Mouse (Mus musculus): ENCODE data around the gene Cenpx.
"Not testable (repeated sequence)": the region's sequence is repeated elsewhere in the genome, so short reads cannot be mapped to it uniquely, and the experiment has no call there.

Gene Cenpx

GRCm38 (mm10) chr11:120703696-120704454, 9.7 kb downstream of the Cenpx start:
- in situ Hi-C loops (cut with MseI, MboI), result no loop called here

DNA sequence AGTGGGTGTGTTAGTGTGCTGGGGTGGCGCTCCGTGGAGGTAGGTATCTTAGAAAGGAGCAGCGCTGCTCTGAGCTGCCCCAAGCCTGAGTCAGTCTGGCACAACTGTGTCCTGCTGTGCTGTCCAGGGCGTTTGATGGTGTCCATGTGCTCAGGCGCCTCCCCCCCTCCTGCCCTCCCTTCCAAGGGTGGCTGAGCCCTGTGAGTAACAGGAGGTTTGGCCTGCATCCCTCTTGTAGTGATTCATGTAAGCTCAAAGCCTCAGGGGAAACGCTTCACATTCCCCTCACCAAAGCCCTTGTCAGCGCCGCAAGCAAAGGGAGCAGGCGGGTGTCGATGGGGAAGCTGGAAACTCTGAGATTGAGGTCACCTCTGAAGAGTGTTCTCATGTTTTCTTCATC, 15.8 kb downstream of the Cenpx start:
- in situ Hi-C loops (cut with MseI, MboI), result no loop called here

GRCm38 (mm10) chr11:120696568-120696967, 17.0 kb downstream of the Cenpx start:
- in situ Hi-C loops (cut with MseI, MboI), result no loop called here

- in situ Hi-C loops (cut with MseI, MboI), result no loop called here
Measured at GRCm38 (mm10) chr11:120695641-120696040, 17.9 kb downstream of the Cenpx start.

DNA sequence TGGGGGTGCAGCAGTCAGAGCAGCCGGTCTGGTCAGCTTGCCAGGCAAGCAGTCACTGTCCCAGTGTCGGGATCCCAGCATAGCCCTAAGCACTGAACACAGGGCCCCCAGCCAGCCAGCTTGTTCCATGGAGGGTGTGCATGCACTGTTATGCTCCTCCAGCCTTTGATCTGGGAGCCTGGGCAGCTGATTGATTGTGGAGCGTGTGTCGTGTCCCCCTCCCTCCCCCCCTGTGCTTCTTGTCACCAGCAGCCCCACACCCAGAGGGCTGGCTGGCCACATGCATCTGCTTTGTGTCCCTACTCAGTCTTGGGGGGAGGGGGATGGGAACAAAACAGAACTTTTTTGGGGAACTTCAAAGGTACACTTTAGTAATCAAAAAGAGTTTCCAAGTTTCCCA, 18.4 kb downstream of the Cenpx start:
- in situ Hi-C loops (cut with MseI, MboI), result no loop called here

- in situ Hi-C loops (cut with MseI, MboI), result no loop called here
Measured at GRCm38 (mm10) chr11:120693461-120693860, 20.1 kb downstream of the Cenpx start.

GRCm38 (mm10) chr11:120692471-120693011, 21.0 kb downstream of the Cenpx start:
- in situ Hi-C loops (cut with MseI, MboI), result no loop called here

GRCm38 (mm10) chr11:120689365-120689764, 24.2 kb downstream of the Cenpx start:
- in situ Hi-C loops (cut with MseI, MboI), result no loop called here

- in situ Hi-C loops (cut with MseI, MboI), result no loop called here
Measured at GRCm38 (mm10) chr11:120686650-120687272, 26.8 kb downstream of the Cenpx start.

GRCm38 (mm10) chr11:120684660-120685059, 28.9 kb downstream of the Cenpx start:
- in situ Hi-C loops (cut with MseI, MboI), result no loop called here

GRCm38 (mm10) chr11:120684086-120684485, 29.5 kb downstream of the Cenpx start:
- in situ Hi-C loops (cut with MseI, MboI), result no loop called here

GRCm38 (mm10) chr11:120683536-120683935, 30.0 kb downstream of the Cenpx start:
- in situ Hi-C loops (cut with MseI, MboI), result no loop called here

- in situ Hi-C loops (cut with MseI, MboI), result no loop called here
Measured at GRCm38 (mm10) chr11:120682683-120683082, 30.9 kb downstream of the Cenpx start.

- in situ Hi-C loops (cut with MseI, MboI), result no loop called here
Measured at GRCm38 (mm10) chr11:120679909-120680308, 33.6 kb downstream of the Cenpx start.

GRCm38 (mm10) chr11:120676951-120677350, 36.6 kb downstream of the Cenpx start:
- in situ Hi-C loops (cut with MseI, MboI), result no loop called here

DNA sequence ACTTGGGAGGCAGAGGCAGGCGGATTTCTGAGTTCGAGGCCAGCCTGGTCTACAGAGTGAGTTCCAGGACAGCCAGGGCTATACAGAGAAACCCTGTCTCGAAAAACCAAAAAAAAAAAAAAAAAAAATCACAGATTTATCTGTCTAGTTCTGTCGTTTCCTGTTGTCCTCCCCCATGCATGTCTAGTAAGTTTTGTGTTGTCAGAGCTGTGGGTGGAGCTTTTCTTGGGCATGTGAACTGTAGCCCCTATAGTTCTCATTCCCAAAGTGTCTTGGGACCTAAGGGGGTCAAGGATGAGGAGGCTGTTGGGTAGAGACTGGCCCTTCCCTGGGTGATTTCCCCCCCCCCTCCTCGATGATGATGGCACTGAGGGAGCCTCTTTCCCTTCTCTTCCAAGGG, 37.7 kb downstream of the Cenpx start:
- in situ Hi-C loops (cut with MseI, MboI), result not testable (repeated sequence)

DNA sequence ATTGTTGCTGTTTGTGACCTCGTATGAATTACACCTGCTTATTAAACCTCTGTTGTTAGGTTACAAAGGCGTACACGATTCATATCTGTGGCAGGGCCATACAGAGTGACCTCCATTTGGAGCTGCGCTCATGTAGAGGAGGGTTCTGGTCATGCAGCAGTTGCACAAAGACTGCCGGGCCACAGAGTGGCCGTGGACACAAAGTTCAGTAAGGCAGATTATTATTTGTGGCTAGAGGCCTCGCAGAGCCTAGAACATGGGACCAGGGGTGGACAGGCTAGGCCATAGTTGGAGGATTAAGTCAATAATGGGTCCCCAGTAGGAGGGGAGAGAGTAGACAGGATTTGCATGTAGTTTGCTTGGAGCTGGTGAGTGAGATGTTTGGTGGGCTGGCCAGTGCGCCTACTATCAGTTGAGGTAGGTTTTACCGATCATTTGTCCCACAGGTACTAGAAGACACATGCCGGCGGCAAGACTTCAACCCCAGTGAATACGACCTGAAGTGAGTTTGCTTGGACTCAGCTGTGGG, 39.9 kb downstream of the Cenpx start:
- in situ Hi-C loops (cut with MseI, MboI), result no loop called here

DNA sequence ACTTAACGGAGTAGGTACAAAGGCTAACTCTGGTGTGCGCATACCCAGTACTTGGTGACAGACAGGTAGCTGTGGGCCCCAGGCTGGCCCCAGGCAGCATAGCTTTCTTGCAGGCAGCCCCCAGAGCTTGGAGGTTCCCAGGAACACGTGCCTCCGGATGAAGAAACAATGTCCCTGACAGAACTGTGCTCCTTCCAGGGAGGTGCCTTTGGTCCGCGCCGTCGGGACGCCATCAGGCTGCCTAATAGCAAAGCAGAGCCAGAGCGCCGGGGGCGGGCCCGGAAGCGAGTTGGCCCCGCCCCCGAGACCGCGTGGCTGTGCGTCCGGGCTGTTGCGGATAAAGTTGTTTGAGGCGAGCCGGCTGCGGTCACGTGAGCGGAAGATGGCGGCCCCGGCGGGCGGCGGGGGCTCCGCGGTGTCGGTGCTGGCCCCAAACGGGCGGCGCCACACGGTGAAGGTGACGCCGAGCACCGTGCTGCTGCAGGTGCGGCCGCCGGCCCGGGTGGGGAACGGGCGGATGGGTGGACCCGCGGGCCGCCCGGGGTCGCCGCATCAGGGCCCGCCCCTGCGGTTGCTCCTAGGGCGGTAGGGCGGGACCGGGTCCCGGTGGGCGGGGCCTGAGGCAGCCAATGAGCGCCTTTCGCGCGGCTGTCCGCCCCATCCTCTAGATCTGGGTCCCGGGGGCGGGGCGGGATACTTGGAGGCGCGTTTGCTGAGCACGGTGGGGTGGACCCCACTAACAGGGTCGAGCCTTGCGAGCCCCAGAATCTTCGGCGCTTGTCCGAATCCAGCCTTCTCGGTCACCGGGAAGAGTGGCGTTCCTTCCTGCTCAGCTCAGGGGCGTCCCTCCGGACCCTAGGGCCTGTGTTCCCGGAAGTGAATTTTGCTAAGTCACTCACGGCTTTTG, 40.6 kb downstream of the Cenpx start, which contains the start of gene Aspscr1:
Gene Aspscr1 (plus strand): TSS at position 287 of the 907 bp plus-strand sequence.
- in situ Hi-C loops (cut with MseI, MboI), result no loop called here

DNA sequence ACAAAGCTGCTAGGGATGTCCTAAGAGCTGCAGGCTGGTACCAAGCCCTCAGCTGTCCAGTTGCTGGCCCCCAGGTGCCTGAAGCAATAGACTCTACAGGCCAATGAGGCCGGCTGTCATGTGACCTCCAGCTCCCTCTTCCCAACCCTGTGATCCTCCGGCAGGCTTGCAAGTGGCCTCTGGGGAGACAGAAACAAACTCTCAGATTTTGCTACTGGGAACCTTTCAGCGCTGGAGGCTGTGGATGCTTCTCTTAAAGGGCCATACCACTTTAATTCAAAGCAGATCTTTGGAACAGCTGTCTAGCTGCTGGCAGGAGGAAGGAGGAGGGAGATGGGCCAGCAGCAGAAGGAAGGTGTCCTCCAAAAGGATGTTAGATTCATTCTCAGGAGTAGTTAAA, 46.9 kb downstream of the Cenpx start:
- in situ Hi-C loops (cut with MseI, MboI), result no loop called here

- in situ Hi-C loops (cut with MseI, MboI), result no loop called here
Measured at GRCm38 (mm10) chr11:120665406-120665805, 48.1 kb downstream of the Cenpx start.

- in situ Hi-C loops (cut with MseI, MboI), result no loop called here
Measured at GRCm38 (mm10) chr11:120663714-120664113, 49.8 kb downstream of the Cenpx start.

DNA sequence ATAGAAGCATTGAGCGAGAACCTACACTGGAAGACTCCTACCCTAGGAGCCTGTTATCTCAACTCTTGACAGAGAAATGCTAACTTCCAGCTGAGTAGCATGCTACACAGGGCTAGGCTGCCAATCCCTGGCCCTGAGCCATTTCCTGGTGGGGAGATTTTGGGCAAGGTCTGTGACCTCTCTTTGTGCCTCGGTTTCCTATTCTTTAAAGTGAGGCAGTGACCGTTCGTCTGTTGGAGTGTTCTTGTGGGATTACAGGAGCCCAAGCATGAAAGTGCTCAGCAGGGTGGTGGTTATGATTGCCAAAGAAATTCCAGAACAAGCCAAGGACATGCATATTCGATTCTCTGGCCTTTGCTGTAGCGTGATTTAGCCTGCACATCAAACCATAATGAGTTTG, 50.8 kb downstream of the Cenpx start:
- in situ Hi-C loops (cut with MseI, MboI), result no loop called here

Data from mouse trophoblast stem cell (cell line).